Mouse (Mus musculus) heart, postnatal 4 days (tissue): Measurements from ENCODE around the gene Klhl1. TPM values are rescaled to one million over a fixed set of nuclear protein-coding genes. Genes with fewer than 3 reads are reported as not detected.
"Not testable (repeated sequence)": the region's sequence is repeated elsewhere in the genome, so short reads cannot be mapped to it uniquely, and the experiment has no call there.

Experiments used
- DNase-seq: peaks from one replicate; pipeline ENCODE4 v3.0.0; 2021
- total RNA-seq, 2 experiments: library from RNA; stranded (reverse); gene quantifications; 2 replicates each; pipeline ENCODE4 v1.2.3; 2021

The Klhl1 gene
- total RNA-seq = not detected

DNA sequence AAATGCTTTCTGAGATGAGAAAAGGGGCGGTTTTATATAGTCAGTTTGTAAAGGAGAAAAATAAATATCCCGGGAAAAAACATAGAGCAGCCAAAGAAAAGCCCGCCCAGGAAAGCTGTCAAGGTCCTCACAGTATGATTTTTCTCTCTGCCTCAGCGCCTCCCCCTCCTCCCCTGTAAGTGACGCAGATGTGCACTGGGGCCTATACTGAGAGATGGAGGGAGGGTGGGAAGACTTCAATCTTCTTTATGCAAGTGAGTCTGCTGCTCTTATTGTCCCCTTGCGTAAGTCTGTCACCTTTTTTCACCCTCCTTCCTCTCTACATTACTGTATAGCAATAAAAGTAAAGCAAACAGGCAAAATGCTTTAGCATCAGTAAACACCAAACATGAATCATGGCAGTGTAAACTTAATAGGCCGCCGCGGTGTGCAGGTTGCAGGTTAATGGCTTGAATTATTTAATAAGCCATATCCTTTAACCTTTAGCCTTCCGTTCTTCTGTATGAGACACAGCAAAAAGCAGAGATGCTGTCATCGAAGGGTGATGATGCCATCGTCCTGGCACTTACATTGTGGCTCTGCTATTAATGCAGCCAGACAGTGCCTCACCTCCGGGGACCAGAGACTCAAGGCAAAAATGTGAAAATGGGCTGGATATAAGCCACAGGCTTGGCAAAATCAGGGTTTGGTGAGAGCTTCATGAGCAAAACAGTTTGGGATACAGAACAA, at the start of gene Klhl1:
Klhl1 (minus strand) TSS at position 149 of the 729 bp plus-strand sequence.
- no peak for DNase-seq

GRCm38 (mm10) chr14:96553668-96554067, 34.8 kb upstream of the Klhl1 start:
- no peak for DNase-seq

DNA sequence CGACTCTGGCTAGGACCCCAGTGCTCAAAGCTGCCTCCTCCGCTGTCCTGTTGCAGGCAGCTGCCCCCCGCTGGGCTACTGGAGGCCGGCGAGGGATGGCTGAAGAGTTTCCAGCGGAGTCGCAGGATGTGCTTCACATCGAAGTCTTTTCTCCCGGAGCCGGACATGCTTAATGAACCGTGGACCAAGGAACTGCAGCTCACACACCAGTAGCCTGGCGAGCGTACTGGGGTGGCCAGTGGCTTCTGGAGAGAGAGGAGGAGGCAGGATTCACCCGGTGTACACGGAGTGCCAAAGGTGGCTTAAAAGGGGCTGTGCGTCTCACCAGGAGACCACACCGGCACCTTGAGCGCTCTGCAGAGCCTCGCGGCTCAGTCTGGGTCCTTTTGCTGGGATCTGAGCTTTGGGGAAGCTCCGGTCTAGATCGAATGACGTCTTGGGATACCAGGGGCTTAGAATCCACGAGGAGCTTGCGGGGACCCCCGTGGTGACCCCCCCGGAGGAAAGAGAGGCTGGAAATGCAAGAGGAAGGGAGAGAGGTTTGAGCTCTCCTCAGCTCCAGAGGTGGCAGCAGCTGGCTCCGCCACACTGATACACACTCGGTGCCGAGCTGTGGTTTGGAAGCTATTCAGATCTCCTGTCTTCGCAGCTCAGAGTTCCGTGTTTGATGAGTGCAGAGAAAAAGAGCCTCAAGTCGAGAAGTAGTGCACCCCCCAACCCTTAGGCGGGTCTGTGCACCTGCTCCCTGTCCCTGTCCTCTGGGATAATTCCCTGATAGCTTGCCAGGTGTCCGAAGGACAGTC, 550 bp downstream of the Klhl1 start:
- DNase-seq = no peak

DNA sequence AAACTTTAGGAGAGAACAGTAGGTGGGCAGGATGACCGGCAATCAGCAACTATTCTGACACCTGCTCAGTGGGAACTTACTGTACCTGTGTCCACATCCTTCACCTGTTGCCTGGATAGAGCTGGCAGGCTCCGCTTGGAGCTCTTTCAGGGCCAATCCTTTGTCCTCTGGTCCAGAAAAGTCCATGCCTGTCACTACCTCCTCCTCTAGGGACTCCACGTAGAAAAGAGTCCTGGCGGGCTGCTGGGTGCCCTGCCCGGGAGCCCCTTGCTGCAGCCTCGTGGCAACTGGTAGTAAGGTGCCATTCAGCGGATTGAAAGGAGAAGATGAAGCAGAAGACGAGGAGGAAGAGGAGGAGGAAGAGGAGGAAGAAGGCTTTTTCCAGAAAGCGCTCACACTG, 1.2 kb downstream of the Klhl1 start:
- no peak for DNase-seq

DNA sequence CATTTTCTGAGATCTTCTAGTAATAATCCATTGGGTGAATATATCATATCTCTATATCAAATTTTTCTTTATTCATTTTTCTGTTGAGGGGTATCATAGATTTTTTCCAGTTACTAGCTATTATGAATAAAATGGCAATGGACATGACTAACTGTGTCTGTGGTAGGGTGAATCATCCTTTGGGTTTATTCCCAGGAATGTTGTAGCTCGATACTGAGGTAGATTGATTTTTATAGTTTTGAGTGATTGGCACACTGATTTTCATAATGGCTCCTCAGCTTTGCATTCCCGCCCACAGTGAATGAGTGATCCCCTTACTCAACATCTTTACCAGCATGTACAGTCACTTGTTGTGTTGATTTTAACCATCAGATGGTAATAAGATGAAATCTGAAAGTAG, 19.0 kb downstream of the Klhl1 start:
- no peak for DNase-seq

DNA sequence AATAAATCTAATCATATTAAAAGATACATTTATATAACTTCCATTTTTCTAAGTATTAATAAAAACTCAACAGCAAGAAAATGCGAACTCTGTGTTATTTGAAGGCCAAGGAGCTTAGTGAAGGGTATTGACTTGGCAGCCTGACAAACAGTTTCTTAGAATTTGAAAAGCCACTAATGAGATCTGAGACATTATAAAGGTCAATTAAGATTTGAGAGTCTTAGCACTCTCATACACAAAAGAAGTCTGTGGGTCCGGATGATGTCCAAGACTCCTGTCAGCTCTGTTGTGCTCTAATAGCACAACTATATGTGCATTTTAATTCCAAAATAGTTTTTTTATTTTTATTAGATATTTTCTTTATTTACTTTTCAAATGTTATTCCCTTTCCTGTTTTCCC, 47.1 kb downstream of the Klhl1 start:
- DNase-seq = no peak

DNA sequence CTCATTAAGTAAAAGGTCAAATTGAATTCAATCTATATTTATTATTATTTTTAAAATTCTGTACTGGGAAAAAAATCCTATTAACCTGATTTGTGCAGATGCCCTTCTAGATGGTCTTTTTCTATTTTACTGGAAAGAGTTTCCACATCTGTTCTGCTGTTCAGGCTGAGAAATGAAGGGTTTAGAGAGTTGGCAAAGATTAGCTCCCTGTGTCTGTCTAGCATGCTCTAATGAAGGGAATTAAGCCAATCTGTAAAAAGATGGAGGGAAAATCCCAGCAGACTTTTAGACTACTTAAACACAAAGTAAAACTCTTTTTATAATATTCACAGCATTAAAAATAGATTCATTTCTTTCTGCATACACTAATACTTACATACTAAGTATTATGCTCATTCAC, 47.6 kb downstream of the Klhl1 start:
- no peak for DNase-seq

- DNase-seq = no peak
Observed at GRCm38 (mm10) chr14:96461756-96462155, 57.1 kb downstream of the Klhl1 start.

- DNase-seq = no peak
Observed at GRCm38 (mm10) chr14:96392032-96392737, 126.7 kb downstream of the Klhl1 start.

DNA sequence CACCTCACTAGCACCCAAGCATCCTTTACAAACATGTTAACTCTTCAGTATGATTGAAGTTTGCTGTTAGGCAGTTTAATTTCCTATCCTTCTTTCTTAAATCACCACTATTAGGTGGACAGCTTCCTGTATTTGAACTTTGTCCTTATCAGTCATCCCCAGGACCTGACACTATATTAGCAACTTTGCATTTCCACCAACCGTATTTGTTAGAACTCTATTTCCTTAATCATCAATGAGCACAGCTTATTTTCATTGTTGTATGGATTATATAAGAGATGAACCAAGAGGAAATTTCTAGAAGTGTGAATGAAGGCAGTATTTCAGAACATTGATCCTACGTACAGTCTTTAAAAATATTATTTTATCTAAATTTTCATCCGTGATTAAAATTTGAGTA, 156.2 kb downstream of the Klhl1 start:
- DNase-seq = no peak

GRCm38 (mm10) chr14:96348220-96348619, 170.7 kb downstream of the Klhl1 start:
- no peak for DNase-seq

- DNase-seq = no peak
Observed at GRCm38 (mm10) chr14:96331069-96331468, 187.8 kb downstream of the Klhl1 start.

GRCm38 (mm10) chr14:96217805-96218441, 301.0 kb downstream of the Klhl1 start:
- DNase-seq = no peak

GRCm38 (mm10) chr14:96194795-96195194, 324.1 kb downstream of the Klhl1 start:
- not testable (repeated sequence) for DNase-seq

DNA sequence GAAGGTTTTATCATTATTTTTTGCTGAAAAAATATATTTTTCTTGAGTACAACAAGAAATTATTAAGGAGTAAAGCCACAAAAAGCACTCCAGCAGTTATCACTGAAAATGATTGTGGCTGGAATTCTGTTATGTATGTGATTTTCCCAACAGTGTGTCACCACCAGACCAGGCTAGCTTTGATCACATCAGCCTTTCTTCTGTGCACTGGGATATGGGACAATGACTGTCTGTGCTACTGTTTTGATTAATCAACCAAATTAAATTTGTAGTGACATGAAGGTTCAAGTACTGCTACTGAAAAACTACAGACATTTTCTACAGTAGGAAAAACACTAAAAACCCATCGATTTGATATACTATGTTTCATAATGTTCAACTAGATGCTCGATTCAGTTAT, 344.4 kb downstream of the Klhl1 start:
- DNase-seq = no peak

- no peak for DNase-seq
Observed at GRCm38 (mm10) chr14:96143137-96143536, 375.8 kb downstream of the Klhl1 start.

DNA sequence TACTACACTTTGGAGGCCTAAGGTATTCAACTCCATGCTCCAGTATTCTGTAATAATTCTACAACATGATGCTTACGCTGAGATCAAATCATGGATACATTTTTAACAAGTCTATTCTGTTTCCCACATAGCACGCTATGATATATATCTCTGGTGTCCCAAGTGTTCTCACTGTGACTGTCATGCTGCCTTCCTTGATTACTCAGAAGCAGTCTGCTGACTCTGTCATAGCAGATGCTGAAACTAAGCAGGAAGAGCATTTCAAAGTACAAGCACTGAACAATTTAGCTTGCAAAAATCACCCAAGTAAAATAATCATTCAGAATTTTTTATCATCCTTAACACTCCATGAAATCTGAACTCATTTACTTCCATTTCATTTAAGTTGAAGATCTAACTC, 378.7 kb downstream of the Klhl1 start:
- no peak for DNase-seq

DNA sequence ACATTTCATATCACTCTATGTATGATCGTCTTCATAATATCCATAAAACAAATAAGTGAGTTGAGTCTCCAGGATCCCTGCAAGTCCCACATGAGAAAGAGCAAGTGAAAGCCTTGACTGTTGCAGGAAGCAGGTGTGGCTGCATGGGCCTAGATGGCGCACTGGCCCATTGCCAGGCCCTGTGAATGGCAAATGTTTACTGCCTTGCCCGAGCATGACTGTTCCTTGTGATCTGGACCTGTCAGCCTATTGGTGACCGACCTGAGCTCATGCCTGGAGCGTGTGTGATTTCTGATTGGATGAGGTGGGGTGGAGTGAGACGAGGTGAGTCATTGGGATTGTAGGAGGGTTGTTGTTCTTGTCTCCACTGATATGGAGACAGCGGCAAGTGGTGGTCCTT, 411.5 kb downstream of the Klhl1 start:
- DNase-seq = no peak

- DNase-seq = no peak
Observed at GRCm38 (mm10) chr14:96081681-96082207, 437.2 kb downstream of the Klhl1 start.

- no peak for DNase-seq
Observed at GRCm38 (mm10) chr14:96065884-96066283, 453.0 kb downstream of the Klhl1 start.
